Mouse (Mus musculus): ENCODE results near the gene Gm49361. TPM values are rescaled to one million over a fixed set of nuclear protein-coding genes. Genes with fewer than 3 reads are reported as not detected.
A peak's percentile ranks its signal among the peaks of the same experiment; 100 is the strongest.

Gm49361 gene
- total RNA-seq, 1 experiment: not detected

GRCm38 (mm10) chr14:57705075-57705474, 40.8 kb downstream of the Gm49361 start:
- Histone ChIP-seq H3K4me1 (ENCODE audit: control insufficient read depth in 2 of 2, insufficient read depth in 2 of 2, low read length in 2 of 2, poor library complexity in 1 of 2) (peaks cover 2 to 13% of the 10 kb centered on the region in 2 experiments; a peak in 2 of 4 replicates), H3K27ac (ENCODE audit: insufficient read depth, low read depth, low read length, poor library complexity, severe bottlenecking) (no peak overlapping the region), H3K4me3 (ENCODE audit: insufficient read depth in 1 of 2, low read depth in 1 of 2, low read length in 2 of 2, poor library complexity in 1 of 2, severe bottlenecking in 1 of 2) (no peak overlapping the region), H3K9ac (ENCODE audit: insufficient read depth, low read depth, low read length, poor library complexity, severe bottlenecking) (no peak overlapping the region), H3K9me3 (ENCODE audit: control insufficient read depth, insufficient read depth, low read depth, low read length) (no peaks in the 10 kb centered on the region), H3K36me3 (ENCODE audit: control insufficient read depth, insufficient read depth, low read length, poor library complexity, severe bottlenecking) (no peaks in the 10 kb centered on the region)
- DNase-seq (ENCODE audit: low read depth, low spot score): no peak
- TF ChIP-seq ZC3H11A (IDR thresholded peaks at IDR 0.05; ENCODE audit: borderline replicate concordance, low read depth, low read length) (no peak), MAFK (IDR thresholded peaks at IDR 0.05; ENCODE audit: insufficient read depth, low read depth, low read length) (no peak), ZNF384 (IDR thresholded peaks at IDR 0.05; ENCODE audit: low read depth, low read length) (no peak), HCFC1 (IDR thresholded peaks at IDR 0.05; ENCODE audit: borderline replicate concordance, insufficient read depth, low read length) (no peak), CHD2 (IDR thresholded peaks at IDR 0.05; ENCODE audit: low read depth, low read length) (no peak)
- in situ Hi-C loops (cut with MboI; ENCODE audit: low sequenced_read_pairs in 2 of 2, unreplicated experiment in 2 of 2): no loop called here

- no peak for DNase-seq (ENCODE audit: low read depth, low spot score)
- in situ Hi-C loops (cut with MboI; ENCODE audit: low sequenced_read_pairs in 2 of 2, unreplicated experiment in 2 of 2): no loop called here
- Histone ChIP-seq H3K9me3 (ENCODE audit: control insufficient read depth, insufficient read depth, low read depth, low read length) (no peaks in the 10 kb centered on the region), H3K4me1 (ENCODE audit: control insufficient read depth in 2 of 2, insufficient read depth in 2 of 2, low read length in 2 of 2, poor library complexity in 1 of 2) (peaks cover 0 to 6% of the 10 kb centered on the region in 2 experiments; a peak in 2 of 4 replicates), H3K9ac (ENCODE audit: insufficient read depth, low read depth, low read length, poor library complexity, severe bottlenecking) (no peak overlapping the region), H3K36me3 (ENCODE audit: control insufficient read depth, insufficient read depth, low read length, poor library complexity, severe bottlenecking) (no peaks in the 10 kb centered on the region; the same call in 1 of the 2 replicates), H3K27ac (ENCODE audit: insufficient read depth, low read depth, low read length, poor library complexity, severe bottlenecking) (no peak overlapping the region), H3K4me3 (ENCODE audit: insufficient read depth in 1 of 2, low read depth in 1 of 2, low read length in 2 of 2, poor library complexity in 1 of 2, severe bottlenecking in 1 of 2) (no peak overlapping the region)
- no peak for TF ChIP-seq CHD2 (IDR thresholded peaks at IDR 0.05; ENCODE audit: low read depth, low read length)
- no peak for TF ChIP-seq HCFC1 (IDR thresholded peaks at IDR 0.05; ENCODE audit: borderline replicate concordance, insufficient read depth, low read length)
- no peak for TF ChIP-seq MAFK (IDR thresholded peaks at IDR 0.05; ENCODE audit: insufficient read depth, low read depth, low read length)
- TF ChIP-seq ZNF384 (IDR thresholded peaks at IDR 0.05; ENCODE audit: low read depth, low read length): no peak
- TF ChIP-seq ZC3H11A (IDR thresholded peaks at IDR 0.05; ENCODE audit: borderline replicate concordance, low read depth, low read length): no peak
Measured at GRCm38 (mm10) chr14:57701915-57702477, 43.9 kb downstream of the Gm49361 start.

GRCm38 (mm10) chr14:57699461-57699970, 46.4 kb downstream of the Gm49361 start:
- Histone ChIP-seq H3K9ac (ENCODE audit: insufficient read depth, low read depth, low read length, poor library complexity, severe bottlenecking) (peak overlapping the region; percentile 49), H3K9me3 (ENCODE audit: control insufficient read depth, insufficient read depth, low read depth, low read length) (no peaks in the 10 kb centered on the region), H3K4me1 (ENCODE audit: control insufficient read depth in 2 of 2, insufficient read depth in 2 of 2, low read length in 2 of 2, poor library complexity in 1 of 2) (peaks cover 0 to 11% of the 10 kb centered on the region in 2 experiments; a peak in 2 of 4 replicates), H3K27ac (ENCODE audit: insufficient read depth, low read depth, low read length, poor library complexity, severe bottlenecking) (no peak overlapping the region), H3K4me3 (ENCODE audit: insufficient read depth in 1 of 2, low read depth in 1 of 2, low read length in 2 of 2, poor library complexity in 1 of 2, severe bottlenecking in 1 of 2) (peak overlapping the region; percentile 57 to 62), H3K36me3 (ENCODE audit: control insufficient read depth, insufficient read depth, low read length, poor library complexity, severe bottlenecking) (no peaks in the 10 kb centered on the region; the same call in 1 of the 2 replicates)
- TF ChIP-seq HCFC1 (IDR thresholded peaks at IDR 0.05; ENCODE audit: borderline replicate concordance, insufficient read depth, low read length) (0 out of 2 replicates have a peak, but pooled peaks have one; percentile 21), ZNF384 (IDR thresholded peaks at IDR 0.05; ENCODE audit: low read depth, low read length) (no peak)
- in situ Hi-C loops (cut with MboI; ENCODE audit: low sequenced_read_pairs in 2 of 2, unreplicated experiment in 2 of 2): loop anchor here in 1 of 2 experiments (25.0 kb wide), 1 partner anchor 213 kb away; no protein-coding TSS in a partner anchor
- no peak for DNase-seq (ENCODE audit: low read depth, low spot score)

- in situ Hi-C loops (cut with MboI; ENCODE audit: low sequenced_read_pairs in 2 of 2, unreplicated experiment in 2 of 2): loop anchor here in 1 of 2 experiments (25.0 kb wide), 1 partner anchor 213 kb away; no protein-coding TSS in a partner anchor
- TF ChIP-seq CHD2 (IDR thresholded peaks at IDR 0.05; ENCODE audit: low read depth, low read length): no peak
- TF ChIP-seq MAFK (IDR thresholded peaks at IDR 0.05; ENCODE audit: insufficient read depth, low read depth, low read length): no peak
- no peak for TF ChIP-seq HCFC1 (IDR thresholded peaks at IDR 0.05; ENCODE audit: borderline replicate concordance, insufficient read depth, low read length)
- no peak for TF ChIP-seq ZNF384 (IDR thresholded peaks at IDR 0.05; ENCODE audit: low read depth, low read length)
- no peak for TF ChIP-seq ZC3H11A (IDR thresholded peaks at IDR 0.05; ENCODE audit: borderline replicate concordance, low read depth, low read length)
- Histone ChIP-seq H3K9me3 (ENCODE audit: control insufficient read depth, insufficient read depth, low read depth, low read length) (no peaks in the 10 kb centered on the region), H3K36me3 (ENCODE audit: control insufficient read depth, insufficient read depth, low read length, poor library complexity, severe bottlenecking) (no peaks in the 10 kb centered on the region; the same call in 1 of the 2 replicates), H3K27ac (ENCODE audit: insufficient read depth, low read depth, low read length, poor library complexity, severe bottlenecking) (no peak overlapping the region), H3K4me3 (ENCODE audit: insufficient read depth in 1 of 2, low read depth in 1 of 2, low read length in 2 of 2, poor library complexity in 1 of 2, severe bottlenecking in 1 of 2) (peak overlapping the region in 1 of 2 experiments; percentile 57; a peak in 3 of 4 replicates), H3K4me1 (ENCODE audit: control insufficient read depth in 2 of 2, insufficient read depth in 2 of 2, low read length in 2 of 2, poor library complexity in 1 of 2) (peaks cover 0 to 11% of the 10 kb centered on the region in 2 experiments; a peak in 2 of 4 replicates), H3K9ac (ENCODE audit: insufficient read depth, low read depth, low read length, poor library complexity, severe bottlenecking) (no peak overlapping the region)
- no peak for DNase-seq (ENCODE audit: low read depth, low spot score)
Measured at GRCm38 (mm10) chr14:57699016-57699415, 46.9 kb downstream of the Gm49361 start.

Data from ES-E14 (cell line).